Mouse (Mus musculus) heart, postnatal 0 days (tissue): ENCODE measurements around the gene Ugt1a10.

Experiments
- CTCF ChIP-seq: IDR thresholded peaks from 2 replicates; pipeline ENCODE4 v1.5.1; 2016; ENCODE audit warnings: antibody characterized with exemption, control low read depth, low read depth
- EP300 ChIP-seq: IDR thresholded peaks from 2 replicates; pipeline ENCODE4 v1.6.1; 2016; ENCODE audit warnings: antibody characterized with exemption, low read depth

DNA sequence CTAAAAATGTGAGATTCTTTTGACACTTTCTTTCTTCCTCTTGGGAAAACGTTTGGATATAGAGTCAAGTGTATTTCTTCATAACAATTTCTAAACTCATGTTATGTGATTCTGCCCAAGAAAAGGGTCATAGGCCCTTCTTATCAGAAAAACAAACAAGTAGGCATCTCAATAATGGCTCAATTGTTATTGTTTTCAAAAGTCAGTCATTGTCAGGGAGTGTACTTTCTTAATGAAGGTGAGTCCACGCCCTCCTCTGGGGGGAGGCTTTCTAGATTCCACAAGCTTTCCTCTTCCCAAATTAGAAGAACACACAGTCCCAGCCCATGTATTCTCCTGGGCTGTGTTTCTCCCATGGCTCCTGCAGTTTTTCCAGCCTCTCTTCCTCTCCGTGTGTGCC lies 32.3 kb downstream of the Ugt1a10 start, which contains the start of gene Ugt1a8:
- TF ChIP-seq EP300 (no peak), CTCF (no peak)
